Mouse (Mus musculus): ENCODE measurements around the gene Wasl. TPM values are rescaled to one million over a fixed set of nuclear protein-coding genes. Genes with fewer than 3 reads are reported as not detected.

Wasl gene
- polyA plus RNA-seq, 1 experiment = 10.8 TPM

DNA sequence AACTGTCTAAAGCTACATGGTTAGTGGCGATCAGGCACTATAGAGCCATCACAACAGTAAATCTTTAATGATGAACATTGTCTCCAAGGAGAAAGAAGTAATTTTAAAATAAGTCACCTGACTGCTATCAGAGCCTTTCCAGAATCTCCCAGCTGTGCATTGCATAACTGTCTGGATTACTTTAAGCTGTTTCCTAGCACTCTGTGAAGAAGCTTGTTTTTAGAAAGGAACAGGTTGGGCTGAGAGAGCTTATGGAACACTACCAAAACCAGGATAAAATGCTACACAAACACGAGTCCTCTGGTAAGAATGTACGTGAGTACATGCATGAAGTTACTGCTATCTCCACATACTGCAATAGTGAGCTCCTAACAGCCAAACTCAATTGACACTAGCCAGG lies 14.1 kb downstream of the Wasl start:
- H3K4me2 ChIP-seq (ENCODE audit: low read depth) = no peak overlapping the region
- no peak overlapping the region for H3ac ChIP-seq (ENCODE audit: control insufficient read depth, insufficient read length)
- no peak for TF ChIP-seq POLR2AphosphoS2 (IDR thresholded peaks at IDR 0.05; ENCODE audit: insufficient read length, low read depth)
- no peaks in the 10 kb centered on the region for H3K27me3 ChIP-seq (ENCODE audit: control insufficient read depth, insufficient read depth, insufficient read length)
- no peak overlapping the region for H3K4me3 ChIP-seq
- peaks cover 96% of the 10 kb centered on the region for H3K79me2 ChIP-seq (ENCODE audit: control insufficient read depth, insufficient read depth)
- H3K36me3 ChIP-seq (ENCODE audit: control insufficient read depth, insufficient read depth) = no peaks in the 10 kb centered on the region

DNA sequence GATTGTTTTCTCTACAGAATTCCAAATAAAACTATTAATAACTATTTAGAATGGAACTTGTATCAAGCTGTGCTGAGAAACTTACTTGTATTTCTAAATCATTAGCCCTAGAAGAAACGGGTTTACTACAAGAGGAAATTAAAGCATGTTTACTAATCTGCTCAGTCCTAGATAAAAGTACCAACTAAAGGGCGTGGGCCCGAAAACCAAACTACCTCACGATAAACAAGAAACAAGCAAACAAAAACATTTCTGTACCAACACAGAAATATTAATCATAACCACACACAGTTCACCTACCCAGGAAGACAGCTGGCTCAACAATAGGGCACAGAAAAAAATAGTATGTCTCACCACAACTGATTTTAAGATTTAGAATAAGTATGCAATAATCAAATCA lies 16.4 kb downstream of the Wasl start:
- Histone ChIP-seq H3K36me3 (ENCODE audit: control insufficient read depth, insufficient read depth) (no peaks in the 10 kb centered on the region), H3K4me3 (no peak overlapping the region), H3ac (ENCODE audit: control insufficient read depth, insufficient read length) (no peak overlapping the region), H3K4me2 (ENCODE audit: low read depth) (no peak overlapping the region), H3K27me3 (ENCODE audit: control insufficient read depth, insufficient read depth, insufficient read length) (no peaks in the 10 kb centered on the region), H3K79me2 (ENCODE audit: control insufficient read depth, insufficient read depth) (peaks cover 96% of the 10 kb centered on the region)
- TF ChIP-seq POLR2AphosphoS2 (IDR thresholded peaks at IDR 0.05; ENCODE audit: insufficient read length, low read depth) (no peak), REST (IDR thresholded peaks at IDR 0.05; ENCODE audit: insufficient read depth, insufficient read length) (no peak), USF1 (IDR thresholded peaks at IDR 0.05; ENCODE audit: low read depth) (no peak), CEBPB (IDR thresholded peaks at IDR 0.05; ENCODE audit: insufficient read depth, poor library complexity, severe bottlenecking) (no peak), SRF (IDR thresholded peaks at IDR 0.05; ENCODE audit: control insufficient read depth, insufficient read length, low read depth) (no peak), E2F4 (IDR thresholded peaks at IDR 0.05; ENCODE audit: insufficient read depth) (no peak), MAX (IDR thresholded peaks at IDR 0.05; ENCODE audit: low read depth) (no peak), TCF3 (IDR thresholded peaks at IDR 0.05; ENCODE audit: insufficient read length, low read depth) (no peak)

DNA sequence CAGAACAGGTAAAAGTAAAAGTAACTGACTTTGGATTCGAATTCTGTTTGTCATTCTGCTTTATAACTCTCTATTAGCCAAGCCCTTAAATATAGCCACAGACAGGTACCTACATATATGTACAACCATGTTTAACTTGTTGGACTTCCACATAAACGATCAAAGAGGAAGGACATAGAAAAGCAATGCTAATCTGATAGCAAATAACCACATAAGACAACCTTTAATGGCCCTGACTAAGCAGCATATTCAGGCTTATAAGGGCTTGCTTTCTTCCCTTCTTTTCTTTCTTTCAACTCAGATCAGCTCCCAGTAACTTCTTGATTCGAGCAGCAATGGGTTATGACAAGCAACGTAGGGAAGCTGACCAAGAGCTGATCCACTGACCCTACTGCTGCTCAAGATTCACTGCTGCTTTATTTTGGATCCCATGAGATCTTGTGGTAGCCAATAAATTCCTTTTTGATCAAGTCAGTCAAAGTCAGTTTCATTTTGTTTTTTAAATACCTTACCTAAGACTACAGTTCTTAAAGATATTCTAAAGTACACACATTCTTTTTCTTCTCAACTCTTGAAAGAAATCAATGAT lies 17.6 kb downstream of the Wasl start:
- Histone ChIP-seq H3K36me3 (ENCODE audit: control insufficient read depth, insufficient read depth) (no peaks in the 10 kb centered on the region), H3K4me2 (ENCODE audit: low read depth) (peak overlapping the region; percentile 25), H3ac (ENCODE audit: control insufficient read depth, insufficient read length) (no peak overlapping the region), H3K79me2 (ENCODE audit: control insufficient read depth, insufficient read depth) (peaks cover 96% of the 10 kb centered on the region), H3K4me3 (no peak overlapping the region), H3K27me3 (ENCODE audit: control insufficient read depth, insufficient read depth, insufficient read length) (no peaks in the 10 kb centered on the region)
- TF ChIP-seq CEBPB (IDR thresholded peaks at IDR 0.05; ENCODE audit: insufficient read depth, poor library complexity, severe bottlenecking) (no peak), MYOD1 (IDR thresholded peaks at IDR 0.05; ENCODE audit: control insufficient read depth in 1 of 3, insufficient read length in 2 of 3, low read depth in 2 of 3) (no peak), REST (IDR thresholded peaks at IDR 0.05; ENCODE audit: insufficient read depth, insufficient read length) (no peak), USF1 (IDR thresholded peaks at IDR 0.05; ENCODE audit: low read depth) (no peak), E2F4 (IDR thresholded peaks at IDR 0.05; ENCODE audit: insufficient read depth) (no peak), POLR2AphosphoS2 (IDR thresholded peaks at IDR 0.05; ENCODE audit: insufficient read length, low read depth) (no peak), MYOG (IDR thresholded peaks at IDR 0.05; ENCODE audit: control insufficient read depth in 1 of 3, insufficient read depth in 1 of 3, insufficient read length in 2 of 3, low read depth in 2 of 3) (no peak), SRF (IDR thresholded peaks at IDR 0.05; ENCODE audit: control insufficient read depth, insufficient read length, low read depth) (no peak), POLR2A (IDR thresholded peaks at IDR 0.05; ENCODE audit: insufficient read length, low read depth) (no peak), MAX (IDR thresholded peaks at IDR 0.05; ENCODE audit: low read depth) (no peak), TCF12 (IDR thresholded peaks at IDR 0.05; ENCODE audit: insufficient read depth, poor library complexity, severe bottlenecking) (no peak), TCF3 (IDR thresholded peaks at IDR 0.05; ENCODE audit: insufficient read length, low read depth) (no peak)

DNA sequence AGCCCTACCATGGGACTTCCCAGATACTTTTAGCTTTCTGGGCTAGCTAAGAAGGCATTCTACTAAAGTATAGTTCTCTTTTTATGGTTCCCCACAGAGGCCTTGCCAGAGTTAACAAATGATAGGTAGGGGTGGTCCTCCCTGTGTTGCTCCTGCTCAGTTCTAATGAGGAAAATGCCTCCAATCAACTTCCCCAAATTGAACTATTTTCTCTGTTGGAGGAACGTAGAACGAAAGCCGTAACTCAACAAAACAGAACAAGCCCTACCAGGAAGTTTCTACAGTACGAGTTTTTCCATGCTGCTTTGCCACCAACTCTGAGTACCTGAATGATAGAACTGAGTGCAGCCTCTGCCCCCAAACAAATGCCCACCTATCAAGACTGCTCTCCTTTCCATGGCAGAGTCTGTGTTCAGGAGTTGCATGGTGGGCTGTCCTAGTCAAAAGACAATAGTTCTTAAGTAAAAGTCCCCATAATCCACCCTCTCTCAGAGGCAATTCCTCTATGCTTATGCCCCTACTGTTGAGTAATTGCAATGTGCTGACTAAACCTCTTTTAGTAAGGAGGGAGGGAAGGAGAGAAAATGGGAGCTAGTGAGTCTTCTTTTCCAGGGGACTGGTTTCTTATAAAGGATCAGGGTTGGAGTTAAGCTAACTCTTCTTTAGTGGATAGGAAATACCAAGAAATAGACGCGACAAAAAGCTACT lies 19.3 kb downstream of the Wasl start:
- H3K4me3 ChIP-seq = no peak overlapping the region
- H3K36me3 ChIP-seq (ENCODE audit: control insufficient read depth, insufficient read depth) = no peaks in the 10 kb centered on the region
- H3K27me3 ChIP-seq (ENCODE audit: control insufficient read depth, insufficient read depth, insufficient read length) = no peaks in the 10 kb centered on the region
- no peak overlapping the region for H3K4me2 ChIP-seq (ENCODE audit: low read depth)
- no peak for TF ChIP-seq MYOG (IDR thresholded peaks at IDR 0.05; ENCODE audit: control insufficient read depth in 1 of 3, insufficient read depth in 1 of 3, insufficient read length in 2 of 3, low read depth in 2 of 3)
- no peak for TF ChIP-seq CEBPB (IDR thresholded peaks at IDR 0.05; ENCODE audit: insufficient read depth, poor library complexity, severe bottlenecking)
- TF ChIP-seq USF1 (IDR thresholded peaks at IDR 0.05; ENCODE audit: low read depth) = no peak
- TF ChIP-seq POLR2AphosphoS2 (IDR thresholded peaks at IDR 0.05; ENCODE audit: insufficient read length, low read depth) = no peak
- TF ChIP-seq TCF12 (IDR thresholded peaks at IDR 0.05; ENCODE audit: insufficient read depth, poor library complexity, severe bottlenecking) = no peak
- no peak for TF ChIP-seq MYOD1 (IDR thresholded peaks at IDR 0.05; ENCODE audit: control insufficient read depth in 1 of 3, insufficient read length in 2 of 3, low read depth in 2 of 3)
- H3K79me2 ChIP-seq (ENCODE audit: control insufficient read depth, insufficient read depth) = peaks cover 98% of the 10 kb centered on the region
- H3ac ChIP-seq (ENCODE audit: control insufficient read depth, insufficient read length) = no peak overlapping the region

DNA sequence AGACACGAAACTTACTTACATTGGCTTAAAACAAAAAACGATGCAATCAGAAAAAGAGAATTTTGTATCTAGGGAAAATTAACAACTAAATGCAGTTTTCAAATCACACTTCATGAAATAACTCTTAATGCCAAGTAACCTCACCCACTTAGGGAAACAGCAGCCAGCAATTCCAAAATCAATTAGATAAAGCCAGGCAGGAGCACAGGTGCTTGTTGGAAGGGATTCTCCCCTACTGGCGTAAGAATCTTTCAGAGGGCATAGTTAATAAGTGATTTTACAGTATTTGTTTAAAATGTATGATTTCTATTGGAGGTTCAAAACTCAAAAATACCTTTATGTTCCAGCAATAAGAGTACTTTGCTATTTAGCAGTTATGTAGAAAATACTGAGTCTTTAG lies 21.8 kb downstream of the Wasl start:
- Histone ChIP-seq H3K4me3 (no peak overlapping the region), H3ac (ENCODE audit: control insufficient read depth, insufficient read length) (no peak overlapping the region), H3K27me3 (ENCODE audit: control insufficient read depth, insufficient read depth, insufficient read length) (no peaks in the 10 kb centered on the region), H3K36me3 (ENCODE audit: control insufficient read depth, insufficient read depth) (no peaks in the 10 kb centered on the region), H3K4me2 (ENCODE audit: low read depth) (no peak overlapping the region), H3K79me2 (ENCODE audit: control insufficient read depth, insufficient read depth) (peaks cover 98% of the 10 kb centered on the region)
- TF ChIP-seq REST (IDR thresholded peaks at IDR 0.05; ENCODE audit: insufficient read depth, insufficient read length) = no peak
- no peak for TF ChIP-seq POLR2A (IDR thresholded peaks at IDR 0.05; ENCODE audit: insufficient read length, low read depth)
- TF ChIP-seq E2F4 (IDR thresholded peaks at IDR 0.05; ENCODE audit: insufficient read depth) = no peak
- TF ChIP-seq SRF (IDR thresholded peaks at IDR 0.05; ENCODE audit: control insufficient read depth, insufficient read length, low read depth) = no peak
- TF ChIP-seq TCF12 (IDR thresholded peaks at IDR 0.05; ENCODE audit: insufficient read depth, poor library complexity, severe bottlenecking) = no peak
